Mouse (Mus musculus) embryonic fibroblast, embryonic 13.5 days (primary cell): Measurements from ENCODE around the gene Ggt1.

Experiments
- CTCF ChIP-seq: IDR thresholded peaks from 2 replicates; pipeline ENCODE4 v1.5.1; 2011; ENCODE audit warnings: mild to moderate bottlenecking, control low read depth, low read length, moderate library complexity, borderline replicate concordance; ENCODE audit not compliant: insufficient read depth
- POLR2A ChIP-seq: IDR thresholded peaks from 2 replicates; pipeline ENCODE4 v1.6.1; 2011; ENCODE audit warnings: low read depth, mild to moderate bottlenecking, control low read depth, low read length, moderate library complexity

GRCm38 (mm10) chr10:75566321-75566720 lies 4.9 kb downstream of the Ggt1 start:
- TF ChIP-seq CTCF (no peak), POLR2A (no peak)
